28 mouse cellular contexts compared by ENCODE assay signal in genomic region chr8:103855291-103855690, GRCm38 (mm10).
DNase-seq lines count a peak whose midpoint lies in the region; ATAC-seq lines count a peak whose summit lies in the region.
"Had no signal": no experiment of that assay in that cellular context is flagged by ENCODE, and none has a peak within 500 bp of the region (broad histone marks: within the 10 kb centered on the region; RNA-seq: fewer than 3 reads in every experiment).

No protein-coding gene starts in this region.

- H3K9ac ChIP-seq in heart, embryonic 13.5 days = no peak overlapping the region
- H3K9ac ChIP-seq in heart, embryonic 16.5 days (ENCODE audit: low read length) = no peak overlapping the region
- no peak overlapping the region for H3K9ac ChIP-seq in lung, embryonic 16.5 days (ENCODE audit: low read length)
- H3K9ac ChIP-seq: embryonic facial prominence, embryonic 12.5 days; forebrain, embryonic 12.5 days; forebrain, embryonic 15.5 days; hindbrain, embryonic 14.5 days had no signal

- H3K36me3 ChIP-seq in heart, embryonic 10.5 days = no peaks in the 10 kb centered on the region
- no peaks in the 10 kb centered on the region for H3K36me3 ChIP-seq in heart, embryonic 13.5 days
- no peaks in the 10 kb centered on the region for H3K36me3 ChIP-seq in heart, embryonic 16.5 days (ENCODE audit: control insufficient read depth, insufficient read depth)
- no peaks in the 10 kb centered on the region for H3K36me3 ChIP-seq in lung, embryonic 16.5 days (ENCODE audit: control insufficient read depth, insufficient read depth, low read length)
- H3K36me3 ChIP-seq: embryonic facial prominence, embryonic 12.5 days; forebrain, embryonic 12.5 days; forebrain, embryonic 15.5 days; G1E had no signal

- no peaks in the 10 kb centered on the region for H3K27me3 ChIP-seq in heart, embryonic 10.5 days (ENCODE audit: insufficient read depth, poor library complexity, severe bottlenecking)
- no peaks in the 10 kb centered on the region for H3K27me3 ChIP-seq in heart, embryonic 13.5 days (replicated peaks)
- no peaks in the 10 kb centered on the region for H3K27me3 ChIP-seq in heart, embryonic 16.5 days (ENCODE audit: control insufficient read depth, insufficient read depth, low read length)
- no peaks in the 10 kb centered on the region for H3K27me3 ChIP-seq in lung, embryonic 16.5 days (ENCODE audit: control insufficient read depth, insufficient read depth, low read depth, low read length)
- H3K27me3 ChIP-seq: CH12.LX; embryonic facial prominence, embryonic 12.5 days; forebrain, embryonic 12.5 days; forebrain, embryonic 15.5 days; Patski had no signal

- H3K9me3 ChIP-seq in heart, embryonic 10.5 days = no peaks in the 10 kb centered on the region
- H3K9me3 ChIP-seq in heart, embryonic 13.5 days = no peaks in the 10 kb centered on the region
- no peaks in the 10 kb centered on the region for H3K9me3 ChIP-seq in heart, embryonic 16.5 days (replicated peaks; ENCODE audit: control insufficient read depth, low read length)
- no peaks in the 10 kb centered on the region for H3K9me3 ChIP-seq in lung, embryonic 16.5 days (ENCODE audit: control insufficient read depth, low read length)
- H3K9me3 ChIP-seq: embryonic facial prominence, embryonic 12.5 days; forebrain, embryonic 12.5 days; forebrain, embryonic 15.5 days had no signal

- peaks cover 15% of the 10 kb centered on the region for H3K4me1 ChIP-seq in heart, embryonic 10.5 days
- H3K4me1 ChIP-seq in heart, embryonic 13.5 days = peaks cover 37% of the 10 kb centered on the region
- peaks cover 10% of the 10 kb centered on the region for H3K4me1 ChIP-seq in heart, embryonic 16.5 days (ENCODE audit: control insufficient read depth, insufficient read depth, low read length)
- no peaks in the 10 kb centered on the region; the same call in 1 of the 2 replicates for H3K4me1 ChIP-seq in lung, embryonic 16.5 days (replicated peaks; ENCODE audit: control insufficient read depth, insufficient read depth, low read length)
- H3K4me1 ChIP-seq: embryonic facial prominence, embryonic 12.5 days; forebrain, embryonic 12.5 days; forebrain, embryonic 15.5 days had no signal

- 52% methylated on average over 9 of the region's 9 CpGs for WGBS in heart, embryonic 10.5 days
- 30% methylated on average over 9 of the region's 9 CpGs for WGBS in heart, embryonic 13.5 days
- 31% methylated on average over 9 of the region's 9 CpGs for WGBS in heart, embryonic 16.5 days
- 51% methylated on average over 9 of the region's 9 CpGs for WGBS in lung, embryonic 16.5 days

- ATAC-seq in heart, embryonic 13.5 days (ENCODE audit: extremely low read depth, insufficient number of reproducible peaks, low FRiP score, low TSS enrichment) = no peak
- peak; percentile 65; the same call in 1 of the 2 replicates for ATAC-seq in heart, embryonic 16.5 days (replicated peaks; ENCODE audit: extremely low read depth, insufficient read depth, low FRiP score)
- 0 out of 2 replicates have a peak, but pooled peaks have one; percentile 15 for ATAC-seq in lung, embryonic 16.5 days (ENCODE audit: low read depth)
- ATAC-seq: forebrain, embryonic 15.5 days; hindbrain, postnatal 0 days; inflammation-experienced regulatory T-cells, adult 6 months; intestine, embryonic 16.5 days; Patski had no signal

- no peak for DNase-seq in heart, embryonic 10.5 days (ENCODE audit: low spot score)
- no peak for DNase-seq in heart, adult 9 months (ENCODE audit: low spot score in 2 of 2)
- no peak for DNase-seq in heart, adult 18-20 months
- DNase-seq in heart, adult 8-10 months (ENCODE audit: low spot score) = no peak
- no peak for DNase-seq in lung, postnatal 10 days
- DNase-seq: adrenal gland, postnatal 10 days; adrenal gland, postnatal 36 days; B cell, adult 2 months; cerebellum, adult 18-20 months; cerebellum, adult 9-10 months; cerebellum, postnatal 14 days; gastrocnemius, postnatal 25 days; kidney, adult 18-20 months; kidney, adult 9 months had no signal

- H3K4me2 ChIP-seq in heart, embryonic 13.5 days = peak overlapping the region; percentile 41
- peak overlapping the region; percentile 42; the same call in 1 of the 2 replicates for H3K4me2 ChIP-seq in heart, embryonic 16.5 days (ENCODE audit: low read depth, low read length)
- no peak overlapping the region for H3K4me2 ChIP-seq in lung, embryonic 16.5 days (ENCODE audit: low read depth, low read length)
- H3K4me2 ChIP-seq: embryonic facial prominence, embryonic 12.5 days; forebrain, embryonic 12.5 days; forebrain, embryonic 15.5 days; hindbrain, embryonic 14.5 days had no signal

- H3K27ac ChIP-seq in heart, embryonic 10.5 days = 0 out of 2 replicates have a peak overlapping the region, but pooled peaks have one; percentile 39
- peak overlapping the region; percentile 45; the same call in 1 of the 2 replicates for H3K27ac ChIP-seq in heart, embryonic 13.5 days (replicated peaks)
- peak overlapping the region; percentile 54; the same call in 1 of the 2 replicates for H3K27ac ChIP-seq in heart, embryonic 16.5 days (ENCODE audit: low read length)
- H3K27ac ChIP-seq in lung, embryonic 16.5 days (ENCODE audit: low read length) = no peak overlapping the region
- H3K27ac ChIP-seq: embryonic facial prominence, embryonic 12.5 days; forebrain, embryonic 12.5 days; forebrain, embryonic 15.5 days; hindbrain, embryonic 14.5 days; hindbrain, postnatal 0 days had no signal

- no peak overlapping the region for H3K4me3 ChIP-seq in heart, embryonic 10.5 days
- H3K4me3 ChIP-seq in heart, embryonic 13.5 days = no peak overlapping the region
- no peak overlapping the region for H3K4me3 ChIP-seq in heart, embryonic 16.5 days (ENCODE audit: low read length)
- H3K4me3 ChIP-seq in lung, embryonic 16.5 days (ENCODE audit: low read length) = no peak overlapping the region
- H3K4me3 ChIP-seq: embryonic facial prominence, embryonic 12.5 days; erythroblast, embryonic 14.5 days; forebrain, embryonic 12.5 days; forebrain, embryonic 15.5 days had no signal
